Mouse (Mus musculus): Measurements from ENCODE around the gene Synpr. TPM values are rescaled to one million over a fixed set of nuclear protein-coding genes. Genes with fewer than 3 reads are reported as not detected.

The Synpr gene
- not detected in 2 replicates for polyA plus RNA-seq (2012; ENCODE audit: low replicate concordance)

DNA sequence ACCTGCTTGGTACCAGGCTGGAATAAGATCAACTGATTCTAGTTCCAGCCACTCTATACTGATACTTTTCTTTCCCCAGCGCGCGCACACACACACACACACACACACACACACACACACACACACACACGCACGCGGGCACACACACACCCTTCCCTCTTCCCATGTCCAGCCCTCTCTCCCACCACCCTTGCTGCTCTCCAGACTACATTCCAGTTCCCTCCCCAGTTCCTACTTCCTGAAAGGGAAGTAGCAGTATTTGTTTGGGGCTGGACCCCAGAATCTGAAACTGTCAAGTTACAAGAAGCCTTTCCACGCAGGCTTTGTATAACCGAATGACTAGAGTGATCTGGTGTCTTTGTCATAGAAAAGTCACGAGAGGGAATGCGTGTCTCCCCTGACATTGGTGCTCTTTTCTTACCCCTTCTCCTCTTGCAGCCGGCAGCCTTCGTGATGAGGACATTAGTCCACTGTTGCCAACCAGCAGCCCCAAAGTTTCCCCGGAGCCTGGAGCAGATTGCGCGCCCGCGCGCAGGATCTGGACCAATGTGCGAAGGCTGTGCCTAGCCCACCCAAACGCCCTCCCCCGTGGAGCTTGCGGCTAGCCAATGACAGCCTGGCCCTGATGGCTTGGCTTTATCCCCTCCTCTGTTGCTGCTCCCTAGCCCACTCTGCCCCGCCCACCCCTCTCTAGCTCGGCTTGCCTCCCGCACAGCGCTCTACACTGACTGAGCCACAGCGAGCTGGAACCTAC, at the start of gene Synpr:
Gene Synpr, plus strand, starts transcription at position 690 of the 754 bp plus-strand sequence.

Measured in hematopoietic multipotent progenitor cell, adult 10-12 weeks (in vitro differentiated cells).